Comparison of ENCODE assay signal across 8 mouse cellular contexts in genomic region chr2:166905711-166906522, GRCm38 (mm10). TPM values are rescaled to one million over a fixed set of nuclear protein-coding genes. Genes with fewer than 3 reads are reported as not detected.
A peak's percentile ranks its signal among the peaks of the same experiment; 100 is the strongest.
DNase-seq lines count a peak whose midpoint lies in the region; ATAC-seq lines count a peak whose summit lies in the region.

Gene Cse1l, plus strand, starts transcription at chr2:166906040.

- H3K9me3 ChIP-seq in hindbrain, embryonic 14.5 days (ENCODE audit: control insufficient read depth, low read length), result no peaks in the 10 kb centered on the region

- H3K27ac ChIP-seq in hindbrain, embryonic 14.5 days, result peak within 1 kb of the TSS; percentile 99

- peak within 1 kb of the TSS; percentile 96 for H3K4me2 ChIP-seq in hindbrain, embryonic 14.5 days (replicated peaks)

- peak within 1 kb of the TSS; percentile 97 for H3K4me3 ChIP-seq in hindbrain, embryonic 14.5 days (replicated peaks; ENCODE audit: low read length)

- no peaks in the 10 kb centered on the region for H3K27me3 ChIP-seq in hindbrain, embryonic 14.5 days (ENCODE audit: control insufficient read depth, insufficient read depth, low read length)

- peak within 1 kb of the TSS; percentile 93 for H3K9ac ChIP-seq in hindbrain, embryonic 14.5 days

- H3K36me3 ChIP-seq in hindbrain, embryonic 14.5 days (replicated peaks; ENCODE audit: control insufficient read depth, insufficient read depth), result 0 out of 2 replicates have a peak, but pooled peaks cover 7% of the 10 kb centered on the region

- WGBS in hindbrain, embryonic 14.5 days, result under 1% methylated on average over 71 of the region's 80 CpGs

- ATAC-seq in hindbrain, embryonic 14.5 days (ENCODE audit: low FRiP score), result peak; percentile 95

- H3K4me1 ChIP-seq in hindbrain, embryonic 14.5 days (replicated peaks; ENCODE audit: control insufficient read depth, insufficient read depth, low read length), result peaks cover 16% of the 10 kb centered on the region

- DNase-seq in R1 (ENCODE audit: low read depth, low spot score), result peak; percentile 97
- peak; percentile 98 to 99 for DNase-seq in cerebellum, postnatal 25 days
- peak; percentile 97 to 98 for DNase-seq in frontal cortex, postnatal 25 days (ENCODE audit: low spot score in 2 of 2)
- peak; percentile 99 for DNase-seq in hindbrain, embryonic 14.5 days (ENCODE audit: low spot score)
- DNase-seq in layer of hippocampus, postnatal 36 days, result peak; percentile 96 to 98
- peak; percentile 98 for DNase-seq in lung, postnatal 36 days
- peak; percentile 98 for DNase-seq in retina, postnatal 1 day
- DNase-seq in urinary bladder, adult 18-20 months (ENCODE audit: low spot score in 2 of 2), result peak; percentile 95 to 96

RNA-seq across cellular contexts. Expression of gene Cse1l, which starts in this region (rescaled TPM):
- polyA plus RNA-seq in hindbrain, embryonic 14.5 days (2014; fragmentation: Nextera tagmentation; extraction: Ambion mirVana), result 112 and 133 TPM in 2 replicates
- total RNA-seq in layer of hippocampus, postnatal 36 days (2021), result 10 to 100 TPM; 53.1 to 54.8 TPM

Comparison
In these comparisons a context has a peak if more than half of its experiments do, and no peak if none do; other contexts are left out.
1. Peak in every context shown above with its lines: DNase-seq, ATAC-seq, H3K4me3 ChIP-seq and H3K27ac ChIP-seq.